Mouse (Mus musculus): ENCODE results near the gene Scube2.

- TF ChIP-seq CTCF (IDR thresholded peaks at IDR 0.05; ENCODE audit: insufficient read depth, low read depth, low read length) (no peak), POLR2A (IDR thresholded peaks at IDR 0.05; ENCODE audit: insufficient read depth, low read depth, low read length) (no peak)
Measured at GRCm38 (mm10) chr7:109841618-109842418, 23.7 kb downstream of the Scube2 start.

All from olfactory bulb, adult 2 months (tissue).